Mouse (Mus musculus) left cerebral cortex, postnatal 25 days (tissue): ENCODE measurements around the gene Mink1. TPM values are rescaled to one million over a fixed set of nuclear protein-coding genes. Genes with fewer than 3 reads are reported as not detected.

ENCODE experiments used
- DNase-seq, 2 experiments: peaks; one replicate each; pipeline ENCODE4 v3.0.0; 2022; ENCODE audit warnings: low spot score in 2 of 2, mixed read lengths in 1 of 2
- intact Hi-C: fragments of 180-260 bp; cut with DNase I; formaldehyde crosslinking; loops from one replicate; pipeline ENCODE4 v1.15.1; 2025
- total RNA-seq, 2 experiments: library from RNA; stranded (reverse); gene quantifications; 2 replicates each; pipeline ENCODE4 v1.2.3; 2021

The Mink1 gene
- total RNA-seq, 2 experiments from 2014 or later: 412 to 432 TPM

DNA sequence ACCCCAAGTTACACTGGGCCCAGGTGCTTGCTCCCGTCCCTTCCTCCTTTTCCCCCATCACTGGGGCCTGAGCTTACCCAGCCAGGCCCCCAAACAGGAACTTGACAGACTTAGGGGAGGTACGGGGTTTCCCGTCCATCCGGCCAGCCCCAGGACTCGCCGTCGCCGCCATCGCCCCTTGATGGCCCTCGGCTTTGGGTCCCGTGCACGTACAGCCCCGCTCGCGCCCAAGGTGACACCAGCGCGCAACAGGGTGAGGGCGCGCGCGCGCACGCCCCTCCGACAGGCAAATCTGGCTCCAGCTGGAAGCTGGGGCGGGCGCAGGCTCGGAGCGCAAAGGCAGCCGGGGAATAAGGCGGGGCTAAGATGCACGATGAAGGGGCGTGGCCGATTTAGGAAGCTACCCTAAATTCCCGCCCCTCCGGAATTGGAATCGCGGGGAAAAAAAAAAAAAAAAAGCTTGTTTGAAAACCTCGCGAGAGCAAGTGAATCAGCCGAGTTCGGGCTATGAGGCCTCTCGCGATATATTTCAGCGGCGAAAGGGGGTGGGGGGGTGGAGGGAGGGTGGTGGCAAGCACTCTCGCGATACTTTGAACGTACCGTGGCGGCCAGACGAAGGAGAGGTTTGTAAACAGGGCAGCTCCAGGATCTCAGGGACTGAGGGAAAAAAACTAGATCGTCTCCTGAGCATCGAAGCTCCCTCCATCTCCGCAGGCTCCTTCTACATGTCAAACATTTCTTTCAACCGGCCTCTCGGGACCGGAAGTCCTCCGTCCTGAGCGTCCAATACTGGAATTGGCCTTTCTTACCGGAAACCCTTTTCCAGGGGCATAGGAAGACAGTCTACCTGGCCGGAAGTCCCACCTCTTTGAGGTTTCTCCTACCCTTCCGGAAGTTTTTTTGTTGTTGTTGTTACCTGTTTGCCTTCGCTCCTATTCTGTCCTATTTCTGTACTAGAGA is 84.3 kb downstream of the Mink1 start, which contains the start of the genes Rnf167 and Slc25a11:
Gene Rnf167, plus strand, starts transcription at position 545 of the 960 bp plus-strand sequence.
Gene Slc25a11, minus strand, starts transcription at position 789 of the 960 bp plus-strand sequence.
- DNase-seq: peak; percentile 95 to 99
- intact Hi-C loops: loop anchor here (10.0 kb wide), 1 partner anchor 412 kb away; the partner anchor contains the start of genes 0610010K14Rik, Gm21988 and Rnasek

DNA sequence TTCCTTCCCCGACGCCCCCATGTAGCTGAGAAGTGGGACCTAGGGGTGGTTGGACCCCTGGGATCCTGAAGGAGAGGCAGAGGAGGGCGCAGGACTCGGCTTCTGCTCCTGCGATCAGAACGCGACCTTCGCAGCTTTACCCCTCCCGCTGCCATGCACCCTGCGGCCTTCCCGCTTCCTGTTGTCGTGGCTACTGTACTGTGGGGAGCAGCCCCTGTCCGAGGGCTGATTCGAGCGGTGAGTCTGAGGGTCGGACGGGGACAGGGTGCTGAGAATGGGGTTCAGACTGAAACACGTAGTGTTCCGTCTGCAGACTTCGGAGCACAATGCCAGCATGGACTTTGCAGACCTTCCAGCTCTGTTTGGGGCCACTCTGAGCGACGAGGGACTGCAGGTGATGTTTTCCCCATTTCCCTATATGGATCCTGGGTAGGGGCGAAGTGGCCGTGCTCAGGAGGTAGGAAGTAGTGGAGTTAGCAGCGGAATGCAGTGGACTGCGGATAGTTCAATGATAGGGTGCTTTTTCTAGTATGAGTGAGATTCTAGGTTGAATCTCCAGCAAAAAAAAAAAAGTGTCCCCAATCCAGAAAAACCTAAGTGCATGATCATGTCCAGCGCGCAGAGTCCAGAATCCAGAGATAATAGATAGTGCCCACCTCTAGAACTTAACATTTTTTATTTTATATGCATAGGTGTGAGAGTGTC is 85.2 kb downstream of the Mink1 start:
- intact Hi-C loops: loop anchor here (10.0 kb wide), 1 partner anchor 413 kb away; the partner anchor contains the start of genes 0610010K14Rik, Gm21988 and Rnasek
- no peak for DNase-seq

DNA sequence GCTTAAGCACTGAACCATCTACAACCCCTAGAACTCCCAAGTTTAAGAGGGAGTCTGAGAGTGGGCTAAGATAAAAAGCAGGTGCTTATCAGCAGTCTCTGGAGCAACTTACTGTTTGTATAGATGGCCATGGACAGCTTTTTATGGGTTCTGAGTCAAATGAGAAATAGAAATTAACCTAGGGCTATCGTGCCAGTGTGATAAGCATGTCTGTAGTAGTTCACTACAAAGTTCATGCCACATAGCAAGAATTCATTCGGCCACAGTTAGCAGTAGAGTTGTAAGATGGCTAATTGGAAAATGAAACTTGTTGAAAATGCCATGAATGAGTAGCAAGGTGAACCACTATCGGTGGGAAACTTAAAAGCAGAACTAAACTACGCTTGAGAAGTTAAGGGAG is 85.8 kb downstream of the Mink1 start:
- intact Hi-C loops: loop anchor here (10.0 kb wide), 1 partner anchor 414 kb away; the partner anchor contains the start of genes 0610010K14Rik, Gm21988 and Rnasek
- no peak for DNase-seq

DNA sequence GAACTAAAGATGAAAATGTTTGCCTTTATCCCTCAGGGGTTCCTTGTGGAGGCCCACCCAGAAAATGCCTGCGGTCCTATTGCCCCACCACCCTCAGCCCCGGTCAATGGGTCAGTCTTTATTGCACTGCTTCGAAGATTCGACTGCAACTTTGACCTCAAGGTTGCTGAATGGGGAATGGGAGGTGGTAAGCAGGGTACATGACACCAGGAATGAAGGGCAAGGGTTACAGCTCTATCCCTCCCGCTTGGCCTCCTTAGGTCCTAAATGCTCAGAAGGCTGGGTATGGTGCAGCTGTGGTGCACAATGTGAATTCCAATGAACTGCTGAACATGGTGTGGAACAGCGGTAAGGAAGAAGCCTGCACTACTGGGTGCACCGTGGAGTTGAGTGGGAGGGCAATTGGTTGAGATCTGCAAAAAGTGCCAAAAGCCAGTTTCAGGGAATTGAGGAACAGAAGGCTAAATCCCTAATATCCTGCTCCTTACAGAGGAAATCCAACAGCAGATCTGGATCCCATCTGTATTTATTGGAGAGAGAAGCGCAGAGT is 86.6 kb downstream of the Mink1 start:
- no peak for DNase-seq
- intact Hi-C loops: loop anchor here (10.0 kb wide), 1 partner anchor 414 kb away; the partner anchor contains the start of genes 0610010K14Rik, Gm21988 and Rnasek

DNA sequence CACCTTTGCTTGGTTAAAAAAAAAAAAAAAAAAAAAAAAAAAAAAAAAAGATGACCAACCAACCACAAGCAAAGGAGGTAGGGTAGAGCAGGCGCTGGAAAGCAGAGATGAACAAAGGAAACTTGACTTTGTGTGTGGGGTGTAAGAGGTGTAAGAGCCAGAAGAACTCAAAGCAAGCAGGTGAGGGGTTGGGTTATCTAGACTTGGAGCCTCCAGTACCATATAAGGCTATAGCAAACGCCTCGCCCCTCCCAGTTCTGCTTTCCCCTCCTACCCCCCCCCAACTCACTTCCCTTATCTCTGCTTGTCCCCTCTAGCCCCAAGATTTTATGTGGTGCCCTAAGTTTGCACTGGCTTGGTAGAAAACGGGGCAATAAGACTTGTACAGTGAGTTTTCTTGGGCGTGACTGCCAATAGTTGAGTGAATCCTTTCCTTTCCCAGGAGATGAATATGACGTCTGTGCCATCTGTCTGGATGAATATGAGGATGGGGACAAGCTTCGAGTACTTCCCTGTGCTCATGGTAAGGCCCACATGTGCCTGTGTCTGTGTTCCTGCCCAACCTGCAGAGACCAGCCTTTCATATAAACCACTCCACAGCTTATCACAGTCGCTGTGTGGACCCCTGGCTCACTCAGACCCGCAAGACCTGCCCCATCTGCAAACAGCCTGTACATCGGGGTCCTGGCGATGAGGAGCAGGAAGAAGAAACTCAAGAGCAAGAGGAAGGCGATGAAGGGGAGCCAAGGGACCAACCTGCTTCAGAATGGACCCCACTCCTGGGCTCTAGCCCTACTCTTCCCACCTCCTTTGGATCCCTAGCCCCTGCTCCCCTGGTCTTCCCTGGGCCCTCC is 87.9 kb downstream of the Mink1 start:
- DNase-seq: no peak
- intact Hi-C loops: no loop called here

DNA sequence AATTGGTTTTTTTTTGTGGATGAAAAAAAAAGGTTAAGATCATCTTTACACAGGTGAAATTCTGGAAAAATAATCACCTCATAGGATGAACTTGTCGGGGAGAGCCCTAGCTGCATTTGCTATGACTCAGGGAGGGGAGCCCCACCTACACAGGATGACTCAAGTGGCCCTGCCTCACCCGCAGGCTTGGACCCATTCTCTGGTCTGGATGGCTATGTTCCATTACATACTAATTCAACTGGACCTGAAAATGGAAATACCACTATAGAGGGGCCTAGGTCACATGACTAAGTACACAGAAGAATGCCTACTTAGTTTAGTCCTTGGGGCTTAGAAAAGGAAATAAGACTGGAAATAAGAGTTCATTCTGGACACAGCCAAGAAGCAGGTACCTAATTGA is 88.7 kb downstream of the Mink1 start:
- DNase-seq: no peak
- intact Hi-C loops: no loop called here

DNA sequence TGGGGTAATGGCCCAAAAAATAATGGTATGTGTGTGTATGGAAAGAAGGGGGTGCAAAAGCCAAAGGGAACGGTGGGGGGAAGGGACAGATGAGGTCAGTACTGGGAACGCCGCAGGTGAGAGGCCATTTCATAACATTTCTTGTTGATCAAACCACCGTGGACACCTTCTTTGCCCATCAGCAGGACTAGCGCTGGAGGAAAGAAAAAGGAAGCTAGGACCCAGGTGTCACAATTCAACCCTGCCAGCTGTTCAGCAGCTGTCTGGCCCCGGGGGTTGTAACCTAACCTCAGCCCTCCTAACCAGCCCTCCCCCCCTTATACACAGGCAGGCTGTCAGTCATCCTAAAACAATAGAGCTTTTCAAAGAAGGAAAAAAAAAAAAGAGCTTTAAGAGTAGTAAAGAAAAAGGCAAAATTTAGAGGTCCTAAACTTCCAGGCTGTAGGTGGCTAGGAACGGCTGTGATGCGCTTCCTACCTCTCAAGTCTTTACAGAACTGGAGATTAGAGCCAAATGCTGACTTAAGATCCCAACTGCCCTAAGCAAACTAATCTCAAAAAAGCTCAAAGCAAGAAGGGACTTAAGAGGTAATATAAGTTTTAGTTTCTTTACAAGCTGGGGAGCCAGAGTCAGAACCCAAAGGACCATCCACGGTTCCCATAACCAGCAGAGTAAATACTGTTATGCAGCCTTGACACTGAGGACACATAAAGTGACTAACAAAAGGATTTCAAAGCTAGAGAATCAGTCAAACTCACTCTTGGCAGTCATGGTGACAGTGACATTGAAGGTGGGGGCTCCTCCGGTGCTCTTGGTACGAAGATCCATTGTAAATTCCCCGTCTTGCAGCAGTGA is 89.6 kb downstream of the Mink1 start:
- DNase-seq: no peak
- intact Hi-C loops: no loop called here

DNA sequence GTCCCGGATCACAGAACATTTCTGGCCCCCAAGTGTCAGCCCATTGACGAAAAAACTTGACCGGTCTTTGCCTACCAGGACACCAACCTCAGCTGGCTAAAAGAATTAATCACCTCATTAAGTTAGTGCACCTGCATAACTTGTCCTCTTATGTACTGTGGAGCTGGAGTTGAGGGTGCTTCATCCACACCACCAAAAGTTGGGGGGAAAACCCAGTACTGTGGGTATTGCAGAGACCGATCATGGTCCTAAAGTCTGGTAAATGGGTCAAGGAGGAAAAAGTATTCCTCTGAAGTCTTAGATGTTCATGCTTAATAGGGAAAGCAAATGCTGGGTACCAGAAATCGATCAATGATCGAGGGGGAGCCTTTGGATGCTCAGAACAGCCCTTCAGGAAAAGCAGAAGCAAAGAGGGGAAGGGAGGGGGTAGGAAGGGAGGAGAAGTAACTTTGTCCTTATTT is 90.2 kb downstream of the Mink1 start:
- intact Hi-C loops: no loop called here
- no peak for DNase-seq

DNA sequence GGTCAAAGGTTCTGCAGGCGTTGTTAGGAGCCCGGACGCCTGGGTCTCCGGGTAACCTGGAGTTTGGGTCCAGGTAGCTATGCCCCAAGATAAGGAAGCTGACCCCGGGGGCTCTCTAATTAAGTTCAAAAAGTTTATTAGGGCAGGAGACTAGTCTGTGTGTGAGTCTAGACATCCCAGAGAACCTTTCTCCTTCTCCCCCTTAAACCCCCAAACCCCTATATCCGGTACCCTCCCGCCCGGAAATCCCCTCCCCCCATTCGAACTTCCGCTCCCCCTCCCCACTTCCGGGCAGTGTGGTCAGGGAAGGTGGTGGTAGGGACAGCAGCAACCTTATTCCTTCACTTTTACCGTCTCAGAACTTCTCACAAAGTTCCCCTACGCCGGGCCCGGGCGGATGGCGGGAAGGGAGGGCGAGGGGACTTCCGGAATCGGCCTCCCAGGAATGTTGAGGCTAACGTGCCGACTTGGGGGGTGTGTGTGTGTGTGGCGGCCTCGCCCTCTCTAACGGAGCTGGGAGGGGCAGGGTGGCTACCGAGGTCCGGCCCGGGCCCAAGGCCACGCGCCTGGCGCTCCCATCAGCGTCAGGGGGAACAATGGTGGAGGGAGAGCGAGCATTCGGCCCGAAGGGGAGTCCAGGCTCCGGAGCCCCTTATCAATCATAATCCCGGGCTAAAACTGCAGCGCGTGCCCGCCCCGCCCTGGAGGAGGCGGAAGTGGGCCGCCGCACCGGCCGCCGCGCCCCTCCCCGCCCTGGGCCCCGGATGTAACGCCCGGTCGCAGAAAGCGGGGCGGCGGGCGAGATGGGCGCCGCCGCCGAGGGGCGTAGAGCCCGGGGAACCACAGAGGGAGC is 90.9 kb downstream of the Mink1 start:
- DNase-seq: peak in 1 of 2 experiments; percentile 58
- intact Hi-C loops: loop anchor here (1.0 to 2.0 kb wide), 2 partner anchors 15 to 35 kb away; partner anchors contain the start of genes Camta2 and Spag7

DNA sequence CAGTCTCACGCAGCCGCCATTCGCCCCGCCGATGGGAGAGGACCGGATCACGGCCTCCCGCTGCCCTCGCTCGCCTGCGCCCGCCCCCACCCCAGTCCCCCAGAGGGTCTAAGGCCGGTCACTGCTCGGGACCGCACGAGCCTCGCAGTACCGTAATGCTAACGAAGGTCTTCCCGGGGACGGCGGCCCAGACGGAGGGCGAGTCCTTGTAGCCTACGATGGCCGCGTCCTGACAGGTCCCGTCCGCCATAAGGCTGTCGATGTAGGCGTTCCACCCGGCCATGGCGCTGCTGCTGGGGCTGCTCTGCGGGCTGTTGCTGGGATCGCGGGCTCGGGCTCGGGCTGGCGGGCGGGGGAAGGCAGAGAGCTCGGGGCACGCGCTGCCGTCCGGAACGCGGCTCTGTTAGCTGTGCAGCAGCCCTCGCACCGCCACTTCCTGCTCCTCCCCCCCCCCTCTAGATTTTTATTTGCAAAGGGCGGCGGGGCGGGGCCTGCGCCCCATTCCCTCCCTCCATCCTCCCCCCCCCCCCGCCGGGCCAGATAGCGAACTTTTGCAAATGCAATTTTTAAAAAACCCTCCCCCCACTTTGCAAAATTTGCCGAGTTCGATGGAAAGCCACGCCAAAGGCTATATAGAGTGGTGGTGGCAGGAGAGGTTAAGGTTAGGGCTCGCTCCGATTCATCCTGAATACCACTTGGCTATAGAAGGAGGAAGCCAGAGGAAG is 91.7 kb downstream of the Mink1 start, which contains the start of gene Pfn1:
Gene Pfn1, minus strand, starts transcription at position 447 of the 725 bp plus-strand sequence.
- DNase-seq: peak; percentile 63 to 67
- intact Hi-C loops: loop anchor here (1.0 to 2.0 kb wide), 2 partner anchors 14 to 34 kb away; partner anchors contain the start of genes Camta2 and Spag7

DNA sequence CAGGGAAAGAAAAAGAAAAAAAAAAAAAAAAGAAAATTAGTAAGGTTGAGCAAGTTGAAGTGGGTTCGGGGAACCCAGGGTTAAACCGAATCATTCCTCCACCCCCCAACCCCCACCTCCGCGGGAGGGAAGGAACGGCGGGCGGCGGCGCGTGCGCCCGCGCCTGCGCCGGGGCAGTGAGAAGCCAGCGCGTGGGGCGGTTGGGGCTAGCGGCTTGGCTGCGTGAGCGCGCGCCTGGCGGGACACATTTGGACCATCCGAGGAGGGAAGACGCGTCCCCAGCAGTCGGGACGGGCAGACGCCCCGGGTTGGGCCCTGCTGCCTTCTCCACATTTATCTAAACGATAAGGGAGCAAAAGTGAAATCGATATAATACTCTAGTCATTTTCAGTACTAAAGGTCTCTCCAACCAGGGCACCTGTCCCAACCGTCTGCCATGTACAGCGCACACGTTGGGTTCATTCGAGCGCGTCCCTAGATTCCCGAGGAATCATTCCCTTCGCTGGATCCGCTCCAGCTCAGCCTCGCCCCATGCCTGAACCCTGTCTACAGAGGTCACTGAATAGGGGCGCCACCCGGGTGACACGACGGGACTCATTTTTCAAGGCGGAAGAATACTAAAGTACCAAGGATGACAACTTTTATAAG is 92.4 kb downstream of the Mink1 start:
- intact Hi-C loops: loop anchor here (1.0 to 2.0 kb wide), 2 partner anchors 14 to 33 kb away; partner anchors contain the start of genes Camta2 and Spag7
- DNase-seq: peak; percentile 75 to 76

DNA sequence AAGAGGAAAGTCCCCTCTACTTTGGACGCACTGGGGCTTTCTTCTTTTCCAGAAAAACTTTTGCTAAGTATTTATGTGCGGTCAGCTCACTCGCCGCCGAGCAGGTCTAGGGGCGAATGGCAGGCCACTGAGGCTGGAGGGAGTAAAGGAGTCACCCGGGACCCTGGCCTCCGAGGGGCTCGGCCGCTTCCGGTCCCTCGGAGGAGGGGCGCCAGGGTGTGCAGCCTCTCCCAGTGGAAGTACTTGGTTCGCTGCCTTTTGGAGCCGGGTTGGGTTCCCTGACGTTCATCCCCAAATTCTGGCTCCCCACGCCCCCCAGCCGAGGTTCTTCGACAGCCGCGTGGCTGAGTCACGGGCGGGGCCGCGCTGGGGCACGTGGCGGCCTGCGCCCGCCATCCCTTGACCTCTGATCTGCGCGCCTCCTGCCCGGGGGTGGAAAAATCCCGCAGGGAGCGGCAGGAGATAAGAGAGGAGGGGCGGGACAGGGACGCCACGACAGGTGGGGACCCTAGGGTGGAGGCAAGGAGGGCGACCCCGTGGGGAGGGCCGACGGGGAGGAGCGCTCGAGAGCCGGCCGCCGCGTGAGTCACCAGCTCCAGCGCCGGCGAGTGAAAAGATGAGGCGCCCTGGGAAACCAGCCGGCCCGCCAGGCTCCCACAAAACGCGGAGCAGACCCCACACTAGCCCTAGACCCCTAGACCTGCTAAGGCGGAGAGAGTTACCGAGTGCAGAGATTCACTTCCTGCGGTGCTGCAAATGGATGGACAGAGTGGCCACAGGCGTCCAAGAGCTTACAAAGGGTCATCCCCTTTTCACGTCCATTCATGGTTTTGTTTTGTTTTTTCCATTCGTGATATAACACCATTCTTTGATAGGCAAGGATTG is 93.1 kb downstream of the Mink1 start:
- no peak for DNase-seq
- intact Hi-C loops: loop anchor here (2.0 kb wide), 1 partner anchor 13 kb away; the partner anchor contains the start of gene Spag7

DNA sequence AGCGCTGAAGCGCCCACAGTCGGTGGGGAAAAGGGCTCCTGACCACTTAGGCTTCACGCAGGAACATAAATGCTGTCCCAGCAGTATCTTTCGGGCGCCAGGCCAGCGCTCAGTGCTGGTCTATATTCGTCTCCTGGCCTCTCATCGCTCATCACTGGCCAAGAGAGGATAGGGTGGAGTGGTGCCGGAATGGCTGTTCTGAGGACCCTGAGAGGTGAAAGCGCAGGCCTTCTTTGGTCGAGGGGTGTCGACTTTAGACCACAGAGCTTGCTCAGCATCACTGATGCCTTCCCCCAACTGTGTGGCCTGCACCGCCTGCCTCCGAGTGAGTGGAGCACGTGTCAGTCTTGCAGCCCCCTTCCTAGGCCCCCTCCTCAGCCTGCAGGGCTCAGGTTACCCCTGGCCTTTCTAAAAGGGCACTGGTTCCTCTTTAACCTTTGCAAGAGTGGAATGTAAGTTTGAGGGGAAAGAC is 93.8 kb downstream of the Mink1 start:
- no peak for DNase-seq
- intact Hi-C loops: no loop called here

DNA sequence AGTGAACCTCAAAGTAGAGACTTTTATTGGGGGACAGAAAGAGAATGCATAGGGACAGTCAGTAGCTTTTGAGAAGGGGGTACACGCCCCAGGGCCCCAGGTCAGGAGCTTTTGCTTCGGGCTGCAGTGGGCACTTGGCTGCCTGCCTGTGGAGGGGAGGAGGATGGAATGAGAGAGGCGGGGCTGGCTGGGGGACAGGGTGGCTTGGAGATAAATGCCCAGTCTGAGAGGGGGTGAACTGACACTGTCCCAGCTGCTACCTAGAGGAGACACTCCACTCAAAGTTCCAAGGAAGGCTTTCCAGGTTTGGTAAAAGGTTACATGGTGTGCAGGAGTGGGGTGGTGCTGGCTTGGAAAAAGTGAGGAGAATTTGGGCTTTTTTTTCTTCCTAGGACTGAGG is 94.3 kb downstream of the Mink1 start, which contains the start of gene Eno3:
Gene Eno3, plus strand, starts transcription at position 239 of the 400 bp plus-strand sequence.
- DNase-seq: no peak
- intact Hi-C loops: no loop called here
